Mouse (Mus musculus) thymus, adult 2 months (tissue): Measurements from ENCODE around the gene Trpm8.

Experiments
- CTCF ChIP-seq: fragments of 200-500 bp; IDR thresholded peaks from 2 replicates; pipeline ENCODE4 v1.5.1; 2012; ENCODE audit warnings: mild to moderate bottlenecking, control low read depth, low read length, moderate library complexity, borderline replicate concordance; ENCODE audit not compliant: control insufficient read depth, poor library complexity, insufficient read depth; ENCODE audit errors: extremely low read depth
- POLR2A ChIP-seq: fragments of 200-500 bp; IDR thresholded peaks from 2 replicates; pipeline ENCODE4 v1.6.1; 2012; ENCODE audit warnings: mild to moderate bottlenecking, low read length, control low read depth, moderate library complexity; ENCODE audit not compliant: control insufficient read depth, poor library complexity, insufficient read depth; ENCODE audit errors: extremely low read depth

GRCm38 (mm10) chr1:88234646-88235045 is 42.8 kb upstream of the Trpm8 start:
- TF ChIP-seq CTCF (no peak), POLR2A (no peak)
